Mouse (Mus musculus) layer of hippocampus, adult 2 months (tissue): ENCODE data around the gene Ddr1. TPM values are rescaled to one million over a fixed set of nuclear protein-coding genes. Genes with fewer than 3 reads are reported as not detected.
"Not testable (repeated sequence)": the region's sequence is repeated elsewhere in the genome, so short reads cannot be mapped to it uniquely, and the experiment has no call there.

Source experiments
- DNase-seq, 2 experiments: peaks; one replicate each; pipeline ENCODE4 v3.0.0; 2022; ENCODE audit warnings: low spot score in 2 of 2
- H3K27ac ChIP-seq: fragments of 200-600 bp; 2 replicates; pipeline ENCODE4 v1.8.1; 2022
- H3K4me3 ChIP-seq: fragments of 200-600 bp; 2 replicates; pipeline ENCODE4 v1.8.1; 2022; ENCODE audit warnings: mild to moderate bottlenecking
- CTCF ChIP-seq: fragments of 200-600 bp; conservative IDR thresholded peaks from 2 replicates; pipeline ENCODE4 v1.8.1; 2022; ENCODE audit warnings: antibody characterized with exemption, mild to moderate bottlenecking, moderate library complexity
- total RNA-seq, 2 experiments: library from RNA; stranded (reverse); gene quantifications; 2 replicates each; pipeline ENCODE4 v1.2.3; 2021

The Ddr1 gene
- total RNA-seq, 2 experiments from 2014 or later, result 54.3 to 61.0 TPM

DNA sequence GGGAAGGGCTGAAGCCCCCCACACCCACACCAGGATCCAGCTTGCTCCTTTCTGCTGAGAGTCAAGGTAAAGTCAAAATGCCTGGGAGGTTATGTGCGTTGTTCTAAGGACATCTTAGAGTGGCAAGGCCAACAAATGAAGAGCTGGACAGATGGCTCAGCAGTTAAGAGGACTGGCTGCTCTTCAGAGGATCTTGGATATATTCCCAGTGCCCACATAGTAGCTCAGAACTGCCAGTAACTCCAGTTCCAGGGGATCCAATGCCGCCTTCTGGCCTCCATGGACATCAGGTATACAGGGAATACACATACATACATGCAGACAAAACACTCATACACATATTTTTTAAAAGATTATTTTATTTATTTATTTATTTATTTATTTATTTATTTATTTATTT is 29.0 kb upstream of the Ddr1 start:
- no peak overlapping the region for H3K4me3 ChIP-seq
- no peak for TF ChIP-seq CTCF
- DNase-seq, result no peak
- H3K27ac ChIP-seq, result no peak overlapping the region

DNA sequence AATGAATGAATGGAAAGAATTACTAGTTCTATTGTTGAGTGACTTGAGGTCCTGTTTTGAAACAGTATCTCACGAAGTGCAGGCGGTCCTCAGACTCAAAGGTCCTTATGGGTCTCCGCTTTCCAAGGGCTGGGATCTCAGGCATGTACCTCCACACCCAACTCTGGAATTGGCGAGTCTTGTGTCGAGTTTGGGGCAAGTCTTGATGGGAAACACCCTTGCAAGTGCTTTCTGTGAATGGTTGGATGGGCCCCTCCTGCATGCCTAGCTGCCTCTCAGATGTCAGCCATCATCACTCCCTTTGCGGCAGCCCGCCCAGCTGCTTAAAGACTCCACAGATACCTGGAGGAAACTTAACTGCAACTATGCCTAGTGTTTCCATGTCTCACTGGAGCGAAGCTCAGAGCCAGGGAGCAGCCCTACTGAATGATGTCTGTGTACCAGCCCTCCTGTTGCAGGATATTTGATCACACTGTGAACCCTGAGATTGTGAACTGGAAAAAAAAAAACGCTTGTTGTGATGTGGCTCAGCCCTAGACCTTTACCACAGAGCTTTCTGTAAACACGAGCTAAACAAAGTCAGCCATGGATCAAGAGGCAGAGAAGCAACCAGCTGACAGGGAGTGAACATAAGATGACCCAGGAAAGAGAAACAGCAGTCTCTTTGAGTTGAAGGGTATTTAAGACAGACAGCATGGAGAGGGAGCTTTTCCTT is 27.2 kb upstream of the Ddr1 start:
- Histone ChIP-seq H3K27ac (no peak overlapping the region), H3K4me3 (no peak overlapping the region)
- no peak for TF ChIP-seq CTCF
- no peak for DNase-seq

DNA sequence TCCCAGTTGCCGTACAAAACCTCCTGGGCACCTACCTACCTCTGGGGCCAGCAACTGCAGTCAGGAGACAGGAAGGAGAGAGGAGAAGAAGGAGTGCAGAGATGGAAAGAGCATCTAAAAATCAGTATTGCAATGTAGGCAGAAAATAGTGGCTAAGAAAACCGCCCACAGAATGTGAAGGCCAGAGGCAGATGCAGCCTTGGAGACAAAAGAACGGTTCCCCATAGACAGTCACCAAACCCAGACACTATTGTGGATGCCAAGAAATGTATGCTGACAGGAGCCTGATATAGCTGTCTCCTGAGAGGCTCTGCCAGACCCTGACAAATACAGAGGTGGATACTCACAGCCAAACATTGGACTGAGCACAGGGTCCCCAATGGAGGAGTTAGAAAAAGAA is 25.7 kb upstream of the Ddr1 start:
- DNase-seq, H3K27ac ChIP-seq, H3K4me3 ChIP-seq: not testable (repeated sequence)

DNA sequence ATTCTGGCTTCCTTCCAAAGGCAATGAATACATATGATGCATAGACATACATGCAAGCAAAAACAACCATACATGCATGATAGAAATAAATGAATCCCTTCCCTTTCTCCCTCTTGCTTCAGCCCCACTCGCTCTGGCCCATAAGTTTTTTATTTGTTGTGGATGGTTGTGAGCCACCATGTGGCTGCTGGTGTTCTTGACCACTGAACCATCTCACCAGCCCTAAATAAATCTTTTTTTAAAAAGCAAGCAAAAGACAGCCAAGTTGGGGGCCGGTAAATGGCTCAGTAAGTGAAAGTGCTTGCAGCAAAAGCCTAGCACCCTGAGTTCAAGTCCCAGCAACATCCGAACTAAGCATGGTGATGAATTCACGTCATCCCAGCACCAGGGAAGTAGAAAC is 24.4 kb upstream of the Ddr1 start:
- TF ChIP-seq CTCF, result no peak
- H3K27ac ChIP-seq, result no peak overlapping the region
- DNase-seq, result no peak
- no peak overlapping the region for H3K4me3 ChIP-seq

DNA sequence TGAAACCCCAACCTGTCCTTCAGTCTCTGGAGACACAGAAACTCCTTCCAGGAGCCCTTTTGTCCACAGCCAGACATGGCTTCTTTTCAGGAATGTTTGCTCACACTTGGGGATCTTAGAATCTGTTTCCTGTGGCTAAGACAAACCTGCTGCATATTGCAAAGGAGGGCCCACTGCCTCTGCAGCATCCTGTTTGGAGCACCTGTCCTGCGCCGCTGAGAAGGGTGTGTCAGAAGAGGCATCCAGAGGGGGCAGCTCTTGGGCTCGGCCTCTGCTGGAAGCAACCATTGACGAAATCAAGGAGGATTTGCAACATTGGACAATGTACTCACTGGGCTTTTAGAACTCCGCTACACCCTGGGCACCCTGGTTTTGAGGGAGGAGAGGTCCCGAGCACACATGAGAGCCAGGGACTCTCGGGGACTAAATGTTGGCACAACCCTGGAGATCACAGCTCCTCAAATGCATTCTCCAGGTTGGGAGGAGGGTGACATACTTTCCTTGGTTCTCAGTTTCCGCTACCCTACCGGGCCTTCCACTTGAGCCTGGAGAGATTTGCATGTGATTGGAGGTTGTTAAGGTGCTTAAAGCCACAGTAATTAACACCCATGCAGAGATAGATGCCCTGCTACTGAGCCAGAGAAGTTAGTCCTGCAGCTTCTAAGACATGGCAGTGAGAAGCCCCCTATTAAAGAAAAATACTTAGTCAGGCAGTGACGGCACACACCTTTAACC is 23.2 kb upstream of the Ddr1 start:
- TF ChIP-seq CTCF, result no peak
- DNase-seq, result no peak
- Histone ChIP-seq H3K27ac (no peak overlapping the region), H3K4me3 (no peak overlapping the region)

DNA sequence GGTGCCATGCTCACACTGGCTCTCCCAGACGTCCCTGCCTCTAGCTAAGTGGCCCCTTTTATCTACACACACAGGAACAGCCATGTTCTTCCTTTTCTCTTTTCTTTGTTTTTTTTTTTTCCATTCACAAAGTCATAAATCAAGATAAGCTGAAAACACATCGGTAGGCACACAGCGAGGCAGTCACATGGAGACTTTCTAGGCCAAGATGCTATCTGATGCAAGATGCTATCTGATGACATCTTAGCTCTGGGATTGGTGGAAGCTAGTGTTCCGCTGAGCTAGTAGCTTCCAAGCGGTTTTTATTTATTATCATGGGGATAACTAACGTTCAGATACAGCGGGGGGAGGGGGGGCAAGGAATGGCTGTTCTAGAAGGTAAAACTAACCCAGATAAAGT is 22.6 kb upstream of the Ddr1 start:
- Histone ChIP-seq H3K4me3 (no peak overlapping the region), H3K27ac (no peak overlapping the region)
- TF ChIP-seq CTCF, result no peak
- DNase-seq, result no peak

DNA sequence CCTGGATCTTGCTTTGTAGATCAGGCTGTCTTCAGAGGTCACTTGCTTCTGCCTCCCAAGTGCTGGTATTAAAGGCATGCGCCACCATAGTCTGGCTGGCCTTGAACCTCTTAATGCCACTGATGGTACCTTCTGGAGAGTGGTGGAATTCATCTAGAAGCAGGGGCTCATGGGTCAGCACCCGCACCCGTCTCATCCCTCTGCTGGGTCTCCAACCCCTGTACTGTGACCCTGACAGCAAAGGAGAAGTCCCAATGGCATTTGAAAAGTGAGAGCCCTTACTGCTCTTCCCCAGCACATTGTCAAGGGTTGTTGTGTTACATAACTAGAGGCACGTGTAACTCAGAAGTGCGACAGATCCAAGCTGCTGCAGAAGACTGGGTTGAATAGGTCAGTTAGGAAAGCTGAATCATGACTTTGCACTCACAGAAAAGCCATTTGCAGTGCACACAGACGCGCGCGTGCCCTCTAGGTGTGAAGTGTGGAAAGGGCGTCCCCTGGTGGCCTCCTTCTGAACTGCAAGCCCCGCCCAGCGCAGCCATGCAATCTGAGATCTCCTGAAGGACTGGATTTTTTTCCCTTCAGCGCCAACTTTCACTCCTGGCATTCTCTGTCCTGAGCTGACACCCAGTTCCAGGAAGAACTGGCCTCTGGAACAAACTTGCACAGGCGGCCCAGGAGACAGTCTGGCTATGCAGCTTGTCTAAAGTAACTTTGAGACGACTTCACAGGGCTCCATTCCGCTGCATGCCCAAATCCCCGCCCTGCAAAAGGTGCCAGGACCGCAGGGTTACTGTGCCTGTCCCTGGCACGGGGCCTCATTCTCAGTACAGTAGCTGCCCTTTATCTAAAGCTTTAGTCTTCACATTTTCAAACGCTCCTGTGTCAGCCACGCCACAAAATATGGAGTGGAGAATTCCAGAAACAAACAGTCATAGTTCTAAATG is 21.1 kb upstream of the Ddr1 start:
- Histone ChIP-seq H3K27ac (no peak overlapping the region), H3K4me3 (no peak overlapping the region)
- peak; percentile 100 for TF ChIP-seq CTCF
- DNase-seq, result peak; percentile 85 to 93

DNA sequence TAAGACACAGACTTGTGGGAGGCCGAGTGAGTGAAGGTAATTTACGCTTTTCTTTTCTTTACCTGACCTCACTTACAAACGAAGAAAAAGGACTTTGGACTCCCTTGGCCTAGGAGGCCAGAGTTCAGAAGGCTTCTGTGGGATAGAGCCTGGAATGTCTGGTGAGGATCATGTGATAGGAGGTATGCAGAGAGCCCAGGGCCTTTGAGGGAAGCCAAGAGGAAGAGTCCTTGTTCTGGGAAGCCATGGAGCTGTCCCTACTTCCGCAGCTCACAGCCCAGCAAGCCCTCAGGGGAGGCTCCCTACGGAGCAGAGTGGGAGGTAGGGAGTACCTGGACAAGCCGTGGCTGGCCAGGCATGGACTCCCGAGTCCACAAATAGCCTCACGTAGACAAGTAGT is 17.3 kb upstream of the Ddr1 start:
- DNase-seq, result no peak
- no peak for TF ChIP-seq CTCF
- Histone ChIP-seq H3K27ac (no peak overlapping the region), H3K4me3 (no peak overlapping the region)

DNA sequence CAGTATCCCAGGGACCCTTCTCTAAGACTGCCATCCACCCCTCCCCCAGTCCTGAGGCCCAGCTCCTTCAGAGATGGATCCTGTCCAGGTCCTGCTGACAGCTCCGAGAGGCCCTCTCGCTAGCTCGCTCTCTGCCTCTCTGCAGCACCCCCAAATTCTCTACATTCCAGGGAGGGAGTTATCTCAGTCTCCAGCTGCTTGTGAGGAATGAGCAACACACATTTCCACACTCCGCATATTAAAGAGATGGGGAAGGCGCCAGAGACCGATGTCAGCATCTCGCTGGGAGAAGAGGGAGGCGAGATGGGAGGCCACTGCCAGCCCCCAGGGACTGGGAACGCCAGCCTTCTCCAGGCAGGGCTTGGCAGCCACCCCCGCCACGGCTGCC is 15.9 kb upstream of the Ddr1 start:
- no peak for TF ChIP-seq CTCF
- Histone ChIP-seq H3K4me3 (no peak overlapping the region), H3K27ac (no peak overlapping the region)
- peak in 1 of 2 experiments; percentile 49 for DNase-seq

DNA sequence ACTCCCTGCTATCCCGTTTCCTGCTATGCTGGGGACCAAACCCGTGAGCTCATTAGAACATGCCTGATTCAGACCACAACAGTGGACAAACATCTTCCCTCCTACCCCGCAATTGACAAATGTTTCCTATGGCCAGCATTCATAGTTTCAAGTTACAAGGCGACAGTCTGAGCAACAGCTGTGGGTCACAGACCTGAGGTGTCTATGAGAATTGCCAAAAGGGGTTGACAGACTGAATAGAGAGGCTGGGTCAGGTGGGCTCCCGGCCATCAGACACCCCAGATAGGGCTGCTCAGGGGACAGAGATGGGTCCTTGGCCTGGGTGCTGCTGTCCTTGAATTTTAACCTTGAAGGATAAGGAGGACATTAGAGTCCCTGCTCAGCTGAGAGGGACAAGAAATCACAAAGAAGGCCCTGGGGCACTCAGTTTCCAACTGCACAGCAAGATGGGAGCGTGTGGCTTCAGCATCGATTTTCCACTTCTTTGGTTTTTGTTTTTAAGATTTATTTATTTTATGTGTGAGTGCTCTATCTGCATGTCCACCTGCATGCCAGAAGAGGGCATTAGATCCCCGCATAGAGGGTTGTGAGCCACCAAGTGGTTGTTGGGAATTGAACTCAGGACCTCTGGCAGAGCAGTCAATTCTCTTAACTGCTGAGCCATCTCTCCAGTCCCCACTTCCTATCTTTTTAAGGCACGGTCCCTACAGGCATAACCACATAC is 15.4 kb upstream of the Ddr1 start:
- no peak for DNase-seq
- no peak overlapping the region for H3K4me3 ChIP-seq
- no peak overlapping the region for H3K27ac ChIP-seq
- TF ChIP-seq CTCF, result peak; percentile 60

DNA sequence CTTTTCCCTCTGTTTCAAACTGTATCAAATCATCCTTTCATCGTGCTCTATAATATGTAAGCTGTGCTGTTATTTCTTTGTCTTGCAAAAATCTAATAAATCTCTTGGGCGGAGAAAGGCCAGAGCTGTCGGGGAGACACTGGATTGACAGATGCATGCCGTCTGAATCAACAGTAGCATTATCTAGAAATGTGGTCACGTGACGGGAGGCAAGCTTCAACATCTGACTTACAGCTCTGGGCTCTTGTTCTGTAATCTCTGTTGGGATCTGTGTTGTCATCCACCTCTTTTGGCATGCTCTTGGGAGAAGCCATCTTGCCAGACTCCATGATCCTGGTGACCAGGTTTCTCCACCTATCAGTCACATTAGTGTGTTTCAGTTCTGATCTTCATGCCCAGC is 12.7 kb upstream of the Ddr1 start:
- H3K4me3 ChIP-seq, result no peak overlapping the region
- DNase-seq, result no peak
- no peak for TF ChIP-seq CTCF
- H3K27ac ChIP-seq, result no peak overlapping the region

DNA sequence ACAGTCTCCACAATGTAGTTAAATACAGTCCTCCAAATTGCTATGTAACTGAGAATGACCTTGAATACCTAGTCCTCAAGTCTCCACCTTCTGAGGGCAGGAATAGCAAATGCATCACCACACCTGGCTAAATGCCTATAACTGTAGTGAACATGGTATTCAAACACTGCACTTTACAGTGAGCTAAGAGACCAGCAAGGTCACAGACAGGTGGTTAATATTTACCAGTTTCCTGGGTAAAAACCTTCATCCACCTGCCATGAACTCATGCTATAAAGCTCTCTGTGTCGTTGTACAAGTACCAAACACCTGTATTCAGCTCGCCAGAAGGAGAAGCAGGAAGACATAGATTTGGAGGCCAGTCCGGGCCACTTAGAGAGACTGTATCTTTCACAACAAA is 11.7 kb upstream of the Ddr1 start:
- H3K27ac ChIP-seq, result no peak overlapping the region
- DNase-seq, result no peak
- TF ChIP-seq CTCF, result no peak
- no peak overlapping the region for H3K4me3 ChIP-seq
